Mouse (Mus musculus) cerebellum, postnatal 14 days (tissue): ENCODE measurements around the gene E2f3.
A peak's percentile ranks its signal among the peaks of the same experiment; 100 is the strongest.

Source experiments
- DNase-seq, 2 experiments: peaks; one replicate each; pipeline ENCODE4 v3.0.0; 2021; ENCODE audit warnings: mixed read lengths in 2 of 2

The E2f3 gene

DNA sequence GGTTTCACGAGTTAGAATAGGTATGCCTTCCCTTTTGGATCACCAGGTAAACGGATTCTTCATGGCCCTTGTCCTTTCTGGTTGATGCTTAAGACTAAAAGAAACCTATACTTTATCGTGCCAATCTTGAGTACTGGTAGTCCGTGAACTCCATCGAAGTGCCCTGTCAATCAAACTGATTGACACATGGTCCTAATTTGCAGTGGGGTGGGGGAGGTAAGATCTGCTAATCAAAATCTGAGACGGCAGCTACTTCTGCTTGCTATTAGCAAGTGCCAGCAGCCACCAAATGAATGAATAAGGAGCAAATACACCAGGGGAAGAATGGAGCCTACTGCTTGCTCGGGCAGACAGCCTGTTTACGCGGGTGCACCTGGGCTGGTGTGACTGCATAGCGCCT, 72.3 kb downstream of the E2f3 start:
- DNase-seq, result no peak

- DNase-seq, result no peak
Observed at GRCm38 (mm10) chr13:29913061-29913460, 72.8 kb downstream of the E2f3 start.

GRCm38 (mm10) chr13:29912251-29912650, 73.6 kb downstream of the E2f3 start:
- DNase-seq, result no peak

- DNase-seq, result no peak
Observed at GRCm38 (mm10) chr13:29911141-29911540, 74.7 kb downstream of the E2f3 start.

- no peak for DNase-seq
Observed at GRCm38 (mm10) chr13:29908431-29908830, 77.4 kb downstream of the E2f3 start.

- no peak for DNase-seq
Observed at GRCm38 (mm10) chr13:29907995-29908394, 77.9 kb downstream of the E2f3 start.

DNA sequence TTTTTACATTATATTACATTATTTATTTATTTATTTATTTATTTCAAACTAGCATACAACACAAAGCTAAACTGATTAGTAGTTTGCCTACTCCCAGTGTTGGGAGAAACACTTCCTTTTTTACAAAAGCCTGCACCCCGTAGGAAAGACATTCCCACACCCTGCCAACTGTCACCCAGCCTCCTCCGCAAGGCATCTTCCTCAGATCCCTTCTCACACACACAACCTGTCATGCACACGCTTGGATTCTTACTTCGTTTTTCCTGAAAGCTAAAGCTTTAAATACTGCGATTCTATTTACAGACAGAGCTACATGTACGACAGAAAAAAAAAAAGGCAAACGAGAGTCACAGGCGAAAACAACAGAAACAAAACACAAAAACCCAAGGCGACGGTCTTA, 79.1 kb downstream of the E2f3 start:
- no peak for DNase-seq

GRCm38 (mm10) chr13:29903341-29903740, 82.5 kb downstream of the E2f3 start:
- no peak for DNase-seq

DNA sequence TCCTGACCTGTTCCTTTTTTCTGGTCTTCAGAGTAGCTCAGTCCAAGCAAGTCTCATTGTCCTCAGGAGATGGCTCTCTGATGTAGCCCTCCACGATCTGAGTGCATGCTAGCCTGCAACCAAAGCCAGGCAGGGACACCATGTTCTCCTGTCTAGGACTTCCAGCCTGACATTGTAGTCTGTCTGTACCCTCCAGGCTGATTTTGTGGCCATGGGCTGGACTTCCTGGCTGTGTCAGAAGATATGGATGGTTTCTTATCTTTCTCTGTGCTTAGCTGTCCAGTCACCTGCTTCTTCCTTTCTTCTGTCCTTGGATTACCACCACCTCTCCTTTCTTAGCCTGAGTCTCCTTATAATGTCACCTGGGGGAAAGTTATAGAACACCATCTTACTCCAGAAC, 83.2 kb downstream of the E2f3 start:
- DNase-seq, result no peak

- DNase-seq, result no peak
Observed at GRCm38 (mm10) chr13:29901641-29902040, 84.2 kb downstream of the E2f3 start.

DNA sequence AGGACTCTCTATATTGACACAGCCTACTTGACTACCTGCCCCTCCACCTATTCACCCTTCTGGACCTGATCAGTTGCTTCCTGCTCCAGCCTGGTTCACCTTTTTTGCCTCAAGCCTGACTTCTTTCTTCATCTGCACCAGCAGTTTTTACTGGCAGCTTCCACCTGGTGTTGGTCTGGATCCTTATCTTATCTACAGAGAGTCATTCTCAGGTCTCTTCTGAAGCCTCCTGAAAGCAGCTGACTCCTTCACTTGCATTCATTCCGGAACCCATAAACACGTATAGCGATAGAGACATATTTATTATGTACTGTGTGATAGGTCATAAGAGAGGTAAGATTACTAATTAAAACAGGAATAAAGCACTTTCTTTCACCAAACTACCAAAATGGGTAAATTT, 119.1 kb downstream of the E2f3 start:
- no peak for DNase-seq

DNA sequence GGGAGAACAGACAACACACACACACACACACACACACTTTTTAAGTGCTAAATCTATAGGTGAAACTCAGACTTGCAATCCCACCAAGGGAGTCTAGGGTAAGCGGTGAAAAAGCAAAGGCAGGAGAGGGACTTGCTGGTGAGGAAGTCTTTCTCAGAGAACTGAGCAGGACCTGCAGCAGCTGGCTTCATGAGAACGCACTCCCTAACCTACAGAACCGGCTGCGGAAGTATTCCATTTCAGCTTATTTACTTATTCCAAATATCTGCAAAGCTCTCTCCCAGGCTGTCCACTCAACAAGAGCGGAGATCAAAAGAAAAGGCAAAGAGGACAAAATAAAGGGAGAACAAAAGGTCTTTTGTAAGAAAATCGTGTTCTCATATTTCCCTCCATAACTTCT, 121.5 kb downstream of the E2f3 start:
- no peak for DNase-seq

- no peak for DNase-seq
Observed at GRCm38 (mm10) chr13:29860087-29860486, 125.8 kb downstream of the E2f3 start.

DNA sequence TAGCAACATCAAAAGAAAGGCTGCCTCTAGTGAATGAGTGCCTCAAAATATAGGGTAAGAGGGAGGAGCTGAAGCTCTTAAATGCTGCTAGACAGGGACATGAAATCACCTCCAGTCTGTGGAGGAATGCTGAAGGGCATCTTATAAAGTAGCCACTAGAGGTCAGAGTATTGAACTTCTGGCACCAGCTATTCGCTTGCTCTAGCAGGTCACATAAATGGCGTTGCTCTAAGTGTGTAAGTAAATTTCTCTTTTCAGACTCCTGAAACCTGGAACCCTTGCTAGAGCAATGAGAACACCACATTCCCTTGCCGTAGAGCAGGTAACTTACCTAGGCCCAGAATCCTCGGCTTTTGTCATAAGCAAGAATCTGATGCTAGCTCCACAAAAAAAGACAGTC, 128.4 kb downstream of the E2f3 start:
- DNase-seq, result peak; percentile 23 to 63
